Mouse (Mus musculus): ENCODE results near the gene Plpp1. TPM values are rescaled to one million over a fixed set of nuclear protein-coding genes. Genes with fewer than 3 reads are reported as not detected.

The Plpp1 gene
- polyA plus RNA-seq (2017; shearing (Covaris generic)) = 1 to 10 TPM in 2 of 3 experiments, under 1 TPM in 1; 0.94 to 5.9 (median 1.2) TPM

GRCm38 (mm10) chr13:112800597-112801380 is at the start of gene Plpp1:
Gene Plpp1 (plus strand): TSS chr13:112800792.
- ATAC-seq = peak; percentile 71

DNA sequence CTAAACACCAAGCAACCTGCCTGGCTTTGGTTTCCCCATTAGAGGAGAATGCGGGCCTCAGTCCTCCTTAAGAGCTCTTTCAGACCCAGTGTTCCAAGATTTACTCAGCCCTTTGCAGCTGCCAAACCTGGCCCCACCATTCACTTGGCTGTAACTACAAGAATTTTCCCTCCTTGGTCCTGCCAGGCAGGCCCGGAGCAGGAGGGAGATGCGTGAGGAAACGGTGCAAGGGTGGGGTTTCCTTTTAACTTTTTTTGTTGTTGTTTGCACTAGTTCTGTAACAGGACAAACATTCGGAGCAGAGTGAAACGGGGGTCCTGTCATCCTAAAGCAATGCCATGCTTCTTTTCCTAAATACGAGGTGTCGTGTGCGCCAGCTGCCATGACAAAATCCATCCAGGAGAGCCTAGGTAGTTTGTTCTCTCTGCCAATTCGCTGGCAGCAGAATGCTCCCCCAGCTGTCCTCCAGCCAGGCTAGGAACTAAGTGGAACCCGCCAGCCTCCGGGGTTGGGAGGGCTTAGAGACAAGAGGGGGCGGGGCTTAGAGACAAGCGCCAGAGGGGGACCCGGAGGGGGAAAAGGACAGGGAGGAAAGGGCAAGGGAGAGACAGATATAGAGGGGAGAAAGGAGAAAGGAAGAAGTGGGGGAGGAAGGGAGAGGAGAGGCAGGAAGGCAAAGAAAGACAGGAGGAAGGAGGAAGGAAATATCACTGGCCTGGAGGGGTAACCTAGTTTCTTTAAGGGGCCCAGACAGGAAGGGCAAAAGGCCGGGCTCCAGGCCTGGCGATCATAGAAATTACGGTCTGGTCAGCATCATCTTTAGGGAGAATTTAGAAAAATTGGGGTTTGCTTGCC is 48.9 kb upstream of the Plpp1 start:
- ATAC-seq = no peak

- ATAC-seq = no peak
Observed at GRCm38 (mm10) chr13:112752309-112752975, 48.1 kb upstream of the Plpp1 start.

DNA sequence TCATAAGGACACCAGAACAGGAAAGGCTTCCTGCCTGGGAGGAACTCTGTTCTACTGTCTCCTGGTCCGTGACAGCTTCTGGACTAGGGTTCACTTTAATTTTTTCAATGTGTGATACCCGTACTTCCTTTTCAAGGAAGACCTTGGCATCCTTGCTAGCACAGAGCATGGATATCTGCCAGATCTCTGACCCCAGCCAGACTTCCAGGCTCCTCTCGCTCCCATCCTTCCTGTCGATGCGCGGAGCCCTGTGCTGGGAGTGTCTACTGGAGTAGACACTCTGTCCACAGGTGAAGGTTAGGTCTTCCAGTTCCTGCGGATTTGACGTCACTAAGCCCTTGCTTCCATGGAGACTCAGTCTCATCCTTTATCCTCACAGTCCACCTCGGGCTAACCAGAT is 47.1 kb upstream of the Plpp1 start:
- no peak for ATAC-seq

DNA sequence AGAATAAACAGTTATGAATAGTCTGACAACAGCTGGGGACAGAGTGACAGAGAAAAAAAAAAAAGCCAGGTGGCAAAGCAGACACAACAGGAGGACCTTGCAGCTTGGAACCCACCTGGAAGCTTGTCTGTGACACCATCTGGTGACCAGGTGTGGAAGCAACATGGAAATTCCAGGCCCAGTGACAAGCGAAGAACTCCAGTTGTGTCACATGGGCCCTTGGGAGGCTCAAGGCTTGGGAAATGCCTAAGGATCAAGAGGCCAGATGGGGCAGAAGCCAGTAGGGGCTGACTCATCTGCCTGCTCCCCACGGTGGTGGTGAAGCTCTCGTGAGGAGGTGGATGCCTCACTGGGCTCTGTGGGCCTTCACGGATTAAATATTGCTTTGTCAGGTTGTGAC is 45.7 kb upstream of the Plpp1 start:
- no peak for ATAC-seq

GRCm38 (mm10) chr13:112755507-112756010 is 45.0 kb upstream of the Plpp1 start:
- ATAC-seq = no peak

DNA sequence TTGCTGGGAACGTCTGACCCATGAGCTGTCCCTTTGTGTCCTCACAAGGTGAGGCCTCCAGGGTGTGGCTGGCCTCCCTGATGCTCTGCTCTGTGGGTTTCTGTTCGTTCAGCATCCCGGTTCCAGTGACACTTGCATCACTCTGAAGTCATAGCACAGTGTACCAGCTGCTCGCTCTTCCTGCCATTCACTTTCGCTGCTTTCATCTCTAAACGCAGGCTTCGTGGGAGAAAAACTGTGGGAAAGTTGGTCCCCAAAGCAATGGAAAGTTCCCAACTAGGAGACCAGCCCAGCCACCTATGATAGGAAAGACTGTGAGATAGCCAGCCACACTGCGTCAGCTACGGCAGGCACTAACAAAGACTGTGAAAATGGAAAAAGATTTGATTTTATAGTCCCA is 43.2 kb upstream of the Plpp1 start:
- no peak for ATAC-seq

- no peak for ATAC-seq
Observed at GRCm38 (mm10) chr13:112758546-112759090, 42.0 kb upstream of the Plpp1 start.

GRCm38 (mm10) chr13:112759364-112759763 is 41.2 kb upstream of the Plpp1 start:
- no peak for ATAC-seq

- no peak for ATAC-seq
Observed at GRCm38 (mm10) chr13:112759777-112760537, 40.6 kb upstream of the Plpp1 start.

- no peak for ATAC-seq
Observed at GRCm38 (mm10) chr13:112760538-112760881, 40.1 kb upstream of the Plpp1 start.

DNA sequence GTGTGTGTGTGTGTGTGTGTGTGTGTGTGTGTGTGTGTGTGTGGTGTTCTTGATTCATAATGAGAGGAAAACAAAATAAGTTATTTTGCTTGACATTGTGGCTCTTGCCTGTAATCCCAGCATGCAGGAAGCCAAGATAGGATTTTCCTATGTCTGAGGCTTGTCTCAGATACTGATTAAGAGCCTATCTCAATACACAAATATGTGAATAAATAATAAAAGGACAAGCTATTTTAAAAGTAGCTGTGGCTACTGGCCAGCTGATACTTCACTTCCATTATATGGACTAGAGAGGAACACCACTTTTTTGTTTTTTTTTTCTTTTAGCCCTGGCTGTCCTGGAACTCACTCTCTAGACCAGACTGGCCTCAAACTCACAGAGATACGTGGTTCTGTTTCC is 38.8 kb upstream of the Plpp1 start:
- ATAC-seq = no peak

DNA sequence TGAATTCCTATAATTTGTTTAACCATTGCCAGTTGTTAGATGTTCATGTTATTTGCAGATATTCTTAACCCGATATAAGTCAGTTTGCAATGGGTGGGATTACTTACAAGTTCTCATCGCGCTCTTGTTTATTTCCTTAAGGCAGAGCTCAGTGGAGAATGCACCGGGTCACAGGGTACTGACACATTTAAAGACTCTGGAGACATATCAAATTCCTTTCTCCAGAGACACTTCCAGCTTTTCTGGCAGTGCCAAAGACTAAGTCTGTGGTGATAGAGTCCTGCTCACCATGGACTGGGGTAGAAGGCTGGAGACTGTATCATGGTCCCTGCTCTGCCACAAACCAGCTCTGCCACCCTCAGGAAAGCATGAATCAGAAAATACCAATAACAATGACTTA is 38.0 kb upstream of the Plpp1 start:
- ATAC-seq = no peak

DNA sequence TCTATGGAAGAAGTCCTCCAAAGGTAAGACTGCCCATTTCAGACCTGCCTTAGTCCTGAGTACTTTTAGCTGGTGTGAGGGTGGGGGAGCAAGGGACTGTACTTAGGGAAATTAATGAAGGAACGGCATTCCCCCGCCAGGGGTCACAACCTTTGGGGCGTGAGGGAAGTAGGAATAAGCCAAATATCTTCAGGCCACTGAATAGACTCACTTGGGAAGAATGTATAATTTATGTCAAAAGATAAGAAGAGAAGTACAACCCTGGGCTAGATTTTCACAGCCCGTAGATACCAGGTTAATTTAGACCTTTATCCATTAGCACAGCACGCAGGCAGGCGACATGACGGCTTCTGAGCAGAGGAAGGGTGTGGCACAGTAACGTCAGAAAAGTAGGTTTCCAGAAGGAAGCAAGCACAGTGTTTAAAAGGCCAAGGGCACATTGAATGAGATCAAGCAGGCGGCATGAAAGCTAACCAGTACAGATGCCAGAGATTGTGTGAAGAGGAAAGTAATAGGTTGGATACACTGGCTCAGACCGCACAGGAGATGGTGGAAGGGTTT is 37.0 kb upstream of the Plpp1 start:
- no peak for ATAC-seq

GRCm38 (mm10) chr13:112764556-112764955 is 36.0 kb upstream of the Plpp1 start:
- no peak for ATAC-seq

GRCm38 (mm10) chr13:112765654-112766053 is 34.9 kb upstream of the Plpp1 start:
- ATAC-seq = no peak

- ATAC-seq = no peak
Observed at GRCm38 (mm10) chr13:112770528-112771328, 29.9 kb upstream of the Plpp1 start.

GRCm38 (mm10) chr13:112771447-112772208 is 29.0 kb upstream of the Plpp1 start:
- ATAC-seq = no peak

GRCm38 (mm10) chr13:112772252-112772651 is 28.3 kb upstream of the Plpp1 start:
- ATAC-seq = no peak

GRCm38 (mm10) chr13:112772861-112773260 is 27.7 kb upstream of the Plpp1 start:
- no peak for ATAC-seq
